ENCODE assay signal across 14 mouse cellular contexts in genomic region chr2:10242970-10243369, GRCm38 (mm10).
DNase-seq lines count a peak whose midpoint lies in the region; ATAC-seq lines count a peak whose summit lies in the region.
"Had no signal": no experiment of that assay in that cellular context is flagged by ENCODE, and none has a peak within 500 bp of the region (broad histone marks: within the 10 kb centered on the region; RNA-seq: fewer than 3 reads in every experiment).

No protein-coding gene starts in this region.

- no peak overlapping the region for H3K9ac ChIP-seq in kidney, embryonic 16.5 days (replicated peaks; ENCODE audit: low read length)
- H3K9ac ChIP-seq in embryonic facial prominence, embryonic 11.5 days (replicated peaks; ENCODE audit: low read length): no peak overlapping the region
- H3K9ac ChIP-seq in lung, embryonic 16.5 days (ENCODE audit: low read length): no peak overlapping the region
- H3K9ac ChIP-seq: forebrain, embryonic 15.5 days; heart, embryonic 15.5 days; limb, embryonic 12.5 days had no signal

- no peak overlapping the region for H3K27ac ChIP-seq in kidney, embryonic 16.5 days (ENCODE audit: low read length)
- no peak overlapping the region for H3K27ac ChIP-seq in embryonic facial prominence, embryonic 11.5 days (replicated peaks; ENCODE audit: low read depth, low read length)
- H3K27ac ChIP-seq in lung, embryonic 16.5 days (ENCODE audit: low read length): no peak overlapping the region
- H3K27ac ChIP-seq: forebrain, embryonic 15.5 days; heart, embryonic 15.5 days; limb, embryonic 12.5 days had no signal

- H3K4me2 ChIP-seq in kidney, embryonic 16.5 days (replicated peaks; ENCODE audit: low read depth, low read length): no peak overlapping the region
- no peak overlapping the region for H3K4me2 ChIP-seq in embryonic facial prominence, embryonic 11.5 days (ENCODE audit: low read depth, low read length)
- no peak overlapping the region for H3K4me2 ChIP-seq in lung, embryonic 16.5 days (ENCODE audit: low read depth, low read length)
- H3K4me2 ChIP-seq: forebrain, embryonic 15.5 days; heart, embryonic 15.5 days; limb, embryonic 12.5 days had no signal

- no peaks in the 10 kb centered on the region for H3K27me3 ChIP-seq in kidney, embryonic 16.5 days (ENCODE audit: insufficient read depth, low read length)
- no peaks in the 10 kb centered on the region for H3K27me3 ChIP-seq in embryonic facial prominence, embryonic 11.5 days (ENCODE audit: control insufficient read depth, insufficient read depth, low read length)
- H3K27me3 ChIP-seq in lung, embryonic 16.5 days (ENCODE audit: control insufficient read depth, insufficient read depth, low read depth, low read length): no peaks in the 10 kb centered on the region
- H3K27me3 ChIP-seq: forebrain, embryonic 15.5 days; heart, embryonic 15.5 days; limb, embryonic 12.5 days had no signal

- DNase-seq in kidney, adult 11 months: peak; percentile 23
- DNase-seq in R1 (ENCODE audit: low read depth, low spot score): peak; percentile 40
- DNase-seq in embryonic facial prominence, embryonic 11.5 days (ENCODE audit: low spot score): peak; percentile 26
- DNase-seq in frontal cortex, postnatal 25 days (ENCODE audit: low spot score in 2 of 2): no peak
- no peak for DNase-seq in heart, adult 11 months
- DNase-seq: right cerebral cortex, postnatal 14 days; thymus, adult 18-20 months had no signal

- WGBS in kidney, embryonic 16.5 days: 18% methylated on average over 9 of the region's 9 CpGs
- WGBS in embryonic facial prominence, embryonic 11.5 days: 8% methylated on average over 9 of the region's 9 CpGs
- WGBS in lung, embryonic 16.5 days: 12% methylated on average over 9 of the region's 9 CpGs

- H3K36me3 ChIP-seq in kidney, embryonic 16.5 days (ENCODE audit: insufficient read depth, low read length): no peaks in the 10 kb centered on the region
- H3K36me3 ChIP-seq in embryonic facial prominence, embryonic 11.5 days (replicated peaks; ENCODE audit: control insufficient read depth, insufficient read depth, low read depth, low read length): no peaks in the 10 kb centered on the region
- H3K36me3 ChIP-seq in lung, embryonic 16.5 days (ENCODE audit: control insufficient read depth, insufficient read depth, low read length): no peaks in the 10 kb centered on the region
- H3K36me3 ChIP-seq: forebrain, embryonic 15.5 days; heart, embryonic 15.5 days; limb, embryonic 12.5 days had no signal

- H3K9me3 ChIP-seq in kidney, embryonic 16.5 days (ENCODE audit: low read length): peaks cover 6% of the 10 kb centered on the region; the same call in 1 of the 2 replicates
- no peaks in the 10 kb centered on the region for H3K9me3 ChIP-seq in embryonic facial prominence, embryonic 11.5 days (replicated peaks; ENCODE audit: control insufficient read depth, low read length)
- no peaks in the 10 kb centered on the region for H3K9me3 ChIP-seq in lung, embryonic 16.5 days (ENCODE audit: control insufficient read depth, low read length)
- H3K9me3 ChIP-seq: forebrain, embryonic 15.5 days; heart, embryonic 15.5 days; limb, embryonic 12.5 days had no signal

- H3K4me1 ChIP-seq in kidney, embryonic 16.5 days (ENCODE audit: insufficient read depth, low read length): no peaks in the 10 kb centered on the region
- H3K4me1 ChIP-seq in embryonic facial prominence, embryonic 11.5 days (ENCODE audit: control insufficient read depth, insufficient read depth, low read length): no peaks in the 10 kb centered on the region
- H3K4me1 ChIP-seq in lung, embryonic 16.5 days (replicated peaks; ENCODE audit: control insufficient read depth, insufficient read depth, low read length): peaks cover 6% of the 10 kb centered on the region
- H3K4me1 ChIP-seq: forebrain, embryonic 15.5 days; heart, embryonic 15.5 days; limb, embryonic 12.5 days had no signal

- ATAC-seq in kidney, embryonic 16.5 days (ENCODE audit: low FRiP score, low TSS enrichment): no peak
- no peak for ATAC-seq in embryonic facial prominence, embryonic 11.5 days (replicated peaks; ENCODE audit: insufficient number of reproducible peaks, low FRiP score, low TSS enrichment, low read depth)
- peak; percentile 70 for ATAC-seq in lung, embryonic 16.5 days (ENCODE audit: low read depth)
- ATAC-seq in inflammation-experienced regulatory T-cells, adult 6 months: no peak
- ATAC-seq: CD4-positive, CD25-positive, alpha-beta regulatory T cell, adult 4 months; forebrain, embryonic 15.5 days had no signal

- H3K4me3 ChIP-seq in kidney, embryonic 16.5 days (ENCODE audit: low read length): no peak overlapping the region
- H3K4me3 ChIP-seq in embryonic facial prominence, embryonic 11.5 days (ENCODE audit: low read depth, low read length): no peak overlapping the region
- H3K4me3 ChIP-seq in lung, embryonic 16.5 days (ENCODE audit: low read length): no peak overlapping the region
- H3K4me3 ChIP-seq: forebrain, embryonic 15.5 days; heart, embryonic 15.5 days; limb, embryonic 12.5 days had no signal

Comparison
In these comparisons a context has a peak if more than half of its experiments do, and no peak if none do; other contexts are left out.
1. DNase-seq: peak in kidney, adult 11 months (single experiment), R1 (single experiment) and embryonic facial prominence, embryonic 11.5 days (single experiment); none in frontal cortex, postnatal 25 days (0 of 2) and heart, adult 11 months (single experiment).